ENCODE assay signal across 9 mouse cellular contexts in genomic region chr4:43973526-43973981, GRCm38 (mm10). TPM values are rescaled to one million over a fixed set of nuclear protein-coding genes. Genes with fewer than 3 reads are reported as not detected.
DNase-seq lines count a peak whose midpoint lies in the region; ATAC-seq lines count a peak whose summit lies in the region.
"Had no signal": no experiment of that assay in that cellular context is flagged by ENCODE, and none has a peak within 500 bp of the region (broad histone marks: within the 10 kb centered on the region; RNA-seq: fewer than 3 reads in every experiment).

No protein-coding gene starts in this region.

- H3K4me2 ChIP-seq in hindbrain, embryonic 16.5 days (ENCODE audit: low read length): no peak overlapping the region
- H3K4me2 ChIP-seq in hindbrain, embryonic 13.5 days: no peak overlapping the region
- no peak overlapping the region for H3K4me2 ChIP-seq in heart, embryonic 12.5 days
- H3K4me2 ChIP-seq: neural tube, embryonic 13.5 days had no signal

- peaks cover 16% of the 10 kb centered on the region for H3K4me1 ChIP-seq in hindbrain, embryonic 16.5 days (ENCODE audit: control insufficient read depth, insufficient read depth, low read depth, low read length)
- peaks cover 38% of the 10 kb centered on the region for H3K4me1 ChIP-seq in hindbrain, embryonic 13.5 days (replicated peaks)
- peaks cover 44% of the 10 kb centered on the region for H3K4me1 ChIP-seq in heart, embryonic 12.5 days (replicated peaks)

- H3K9ac ChIP-seq in hindbrain, embryonic 16.5 days (ENCODE audit: low read depth, low read length): no peak overlapping the region
- H3K9ac ChIP-seq in hindbrain, embryonic 13.5 days: no peak overlapping the region
- H3K9ac ChIP-seq in heart, embryonic 12.5 days: no peak overlapping the region
- H3K9ac ChIP-seq: neural tube, embryonic 13.5 days had no signal

- H3K4me3 ChIP-seq in hindbrain, embryonic 16.5 days (ENCODE audit: low read length): no peak overlapping the region
- H3K4me3 ChIP-seq in hindbrain, embryonic 13.5 days: no peak overlapping the region
- no peak overlapping the region for H3K4me3 ChIP-seq in heart, embryonic 12.5 days
- H3K4me3 ChIP-seq: neural tube, embryonic 13.5 days had no signal

- 19% methylated on average over 4 of the region's 4 CpGs for WGBS in hindbrain, embryonic 16.5 days
- 41% methylated on average over 4 of the region's 4 CpGs for WGBS in hindbrain, embryonic 13.5 days
- WGBS in heart, embryonic 12.5 days: 48% methylated on average over 4 of the region's 4 CpGs

- DNase-seq in CD4-positive helper T cell, adult 2 months (ENCODE audit: low read depth, low spot score): peak; percentile 79
- peak; percentile 35 for DNase-seq in brain, adult 2 months (ENCODE audit: low read depth, low spot score)
- DNase-seq in left cerebral cortex, postnatal 4 days: peak; percentile 66
- peak; percentile 39 for DNase-seq in right cerebral cortex, postnatal 25 days
- DNase-seq in embryo, embryonic 10.5 days (ENCODE audit: low spot score): no peak

- intact Hi-C loops in left cerebral cortex, postnatal 4 days (cut with DNase I): no loop called here

- no peak overlapping the region for H3K27ac ChIP-seq in hindbrain, embryonic 16.5 days (ENCODE audit: low read depth, low read length)
- H3K27ac ChIP-seq in hindbrain, embryonic 13.5 days: no peak overlapping the region
- H3K27ac ChIP-seq in heart, embryonic 12.5 days (ENCODE audit: poor library complexity, severe bottlenecking): peak overlapping the region; percentile 32; the same call in 1 of the 2 replicates

- H3K27me3 ChIP-seq in hindbrain, embryonic 16.5 days (replicated peaks; ENCODE audit: control insufficient read depth, insufficient read depth, low read length): no peaks in the 10 kb centered on the region
- no peaks in the 10 kb centered on the region for H3K27me3 ChIP-seq in hindbrain, embryonic 13.5 days
- no peaks in the 10 kb centered on the region for H3K27me3 ChIP-seq in heart, embryonic 12.5 days (replicated peaks)
- H3K27me3 ChIP-seq: neural tube, embryonic 13.5 days had no signal

- H3K9me3 ChIP-seq in hindbrain, embryonic 16.5 days (ENCODE audit: control insufficient read depth, low read length): no peaks in the 10 kb centered on the region
- H3K9me3 ChIP-seq in hindbrain, embryonic 13.5 days: no peaks in the 10 kb centered on the region
- no peaks in the 10 kb centered on the region for H3K9me3 ChIP-seq in heart, embryonic 12.5 days (replicated peaks)
- H3K9me3 ChIP-seq: neural tube, embryonic 13.5 days had no signal

- no peaks in the 10 kb centered on the region for H3K36me3 ChIP-seq in hindbrain, embryonic 16.5 days (ENCODE audit: control insufficient read depth, insufficient read depth, low read length)
- H3K36me3 ChIP-seq in hindbrain, embryonic 13.5 days: peaks cover 12% of the 10 kb centered on the region; the same call in 1 of the 2 replicates
- peaks cover 28% of the 10 kb centered on the region for H3K36me3 ChIP-seq in heart, embryonic 12.5 days
- H3K36me3 ChIP-seq: neural tube, embryonic 13.5 days had no signal

- peak; percentile 48; the same call in 1 of the 2 replicates for ATAC-seq in hindbrain, embryonic 16.5 days
- no peak for ATAC-seq in hindbrain, embryonic 13.5 days (ENCODE audit: low FRiP score)
- peak; percentile 19; the same call in 1 of the 2 replicates for ATAC-seq in heart, embryonic 12.5 days (ENCODE audit: insufficient number of reproducible peaks, low FRiP score)

RNA-seq across cellular contexts. Expression of gene Ccin, which starts 9.7 kb away (rescaled TPM):
- polyA plus RNA-seq in hindbrain, embryonic 16.5 days (2015; fragmentation: Nextera tagmentation; extraction: Ambion mirVana): not detected in 2 replicates
- polyA plus RNA-seq in hindbrain, embryonic 13.5 days (2015; fragmentation: Nextera tagmentation; extraction: Ambion mirVana): not detected in 2 replicates
- 0.09 TPM in 1 of 2 replicates, not detected in the other for polyA plus RNA-seq in heart, embryonic 12.5 days (2016; fragmentation: Nextera tagmentation; extraction: Ambion mirVana)
- total RNA-seq in left cerebral cortex, postnatal 4 days (2021): under 1 TPM in 1 of 2 experiments, not detected in 1; 0.26 TPM
- polyA plus RNA-seq: neural tube, embryonic 13.5 days had no signal

RNA-seq across cellular contexts. Expression of gene Glipr2, which starts 16.4 kb away (rescaled TPM):
- polyA plus RNA-seq in hindbrain, embryonic 16.5 days (2015; fragmentation: Nextera tagmentation; extraction: Ambion mirVana): 32.5 and 39.4 TPM in 2 replicates
- polyA plus RNA-seq in hindbrain, embryonic 13.5 days (2015; fragmentation: Nextera tagmentation; extraction: Ambion mirVana): 48.5 TPM in 2 replicates
- 95.7 and 97.5 TPM in 2 replicates for polyA plus RNA-seq in heart, embryonic 12.5 days (2016; fragmentation: Nextera tagmentation; extraction: Ambion mirVana)
- total RNA-seq in left cerebral cortex, postnatal 4 days (2021): 10 to 100 TPM; 11.1 to 14.9 TPM

RNA-seq across cellular contexts. Expression of gene Clta, which starts 30.7 kb away (rescaled TPM):
- polyA plus RNA-seq in hindbrain, embryonic 16.5 days (2015; fragmentation: Nextera tagmentation; extraction: Ambion mirVana): 332 and 364 TPM in 2 replicates
- polyA plus RNA-seq in hindbrain, embryonic 13.5 days (2015; fragmentation: Nextera tagmentation; extraction: Ambion mirVana): 320 and 330 TPM in 2 replicates
- polyA plus RNA-seq in heart, embryonic 12.5 days (2016; fragmentation: Nextera tagmentation; extraction: Ambion mirVana): 153 and 163 TPM in 2 replicates
- total RNA-seq in left cerebral cortex, postnatal 4 days (2021): 100 to 1,000 TPM; 333 to 337 TPM
